Mouse (Mus musculus) CH12.LX (cell line): ENCODE measurements around the gene Ascc1.

Experiments
- BHLHE40 ChIP-seq: IDR thresholded peaks from 2 replicates; pipeline ENCODE4 v1.6.1; 2011; ENCODE audit warnings: mild to moderate bottlenecking, low read depth, low read length, improper control_type of control experiment
- EP300 ChIP-seq: IDR thresholded peaks from 2 replicates; pipeline ENCODE4 v1.6.1; 2011; ENCODE audit warnings: low read length, improper control_type of control experiment
- MXI1 ChIP-seq: IDR thresholded peaks from 2 replicates; pipeline ENCODE4 v1.6.1; 2011; ENCODE audit warnings: mild to moderate bottlenecking, low read depth, low read length, improper control_type of control experiment
- USF1 ChIP-seq: IDR thresholded peaks from 2 replicates; pipeline ENCODE4 v1.6.1; 2014; ENCODE audit warnings: low read depth, mild to moderate bottlenecking, inconsistent platforms, low read length, improper control_type of control experiment

DNA sequence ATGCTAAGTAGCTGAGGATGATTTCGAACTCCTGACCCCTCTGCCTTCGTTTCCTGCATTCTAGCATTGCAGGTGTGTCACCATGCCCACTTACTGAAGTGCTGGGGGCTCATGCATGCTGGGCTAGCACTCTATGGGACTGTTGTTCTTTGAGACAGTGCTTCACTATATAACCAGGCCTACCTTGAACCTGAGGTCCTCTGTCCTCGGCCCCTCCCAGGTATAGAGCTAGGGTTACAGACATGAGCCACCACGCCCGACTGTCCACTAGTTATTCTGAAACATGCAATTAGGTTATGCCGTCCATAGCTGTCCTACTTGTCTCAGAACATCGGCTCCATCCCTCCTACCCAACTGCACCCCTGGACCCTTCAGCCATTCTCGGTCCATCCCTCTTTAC lies 30.8 kb upstream of the Ascc1 start:
- TF ChIP-seq BHLHE40 (no peak), USF1 (no peak), MXI1 (no peak), EP300 (no peak)
